Mouse (Mus musculus): ENCODE data around the gene Pla2g2d.
"Not testable (repeated sequence)": the region's sequence is repeated elsewhere in the genome, so short reads cannot be mapped to it uniquely, and the experiment has no call there.

Pla2g2d gene

GRCm38 (mm10) chr4:138780300-138780699 is 4.8 kb downstream of the Pla2g2d start:
- no peak for DNase-seq (ENCODE audit: low read depth, low spot score)

- no peak for DNase-seq (ENCODE audit: low read depth, low spot score)
Measured at GRCm38 (mm10) chr4:138782098-138782497, 6.6 kb downstream of the Pla2g2d start.

- no peak for DNase-seq (ENCODE audit: low read depth, low spot score)
Measured at GRCm38 (mm10) chr4:138785721-138786120, 10.2 kb downstream of the Pla2g2d start.

GRCm38 (mm10) chr4:138786141-138786540 is 10.6 kb downstream of the Pla2g2d start:
- no peak for DNase-seq (ENCODE audit: low read depth, low spot score)

GRCm38 (mm10) chr4:138788381-138788780 is 12.8 kb downstream of the Pla2g2d start:
- DNase-seq (ENCODE audit: low read depth, low spot score), result no peak

- DNase-seq (ENCODE audit: low read depth, low spot score), result no peak
Measured at GRCm38 (mm10) chr4:138791452-138791851, 15.9 kb downstream of the Pla2g2d start.

GRCm38 (mm10) chr4:138792599-138792998 is 17.1 kb downstream of the Pla2g2d start:
- no peak for DNase-seq (ENCODE audit: low read depth, low spot score)

GRCm38 (mm10) chr4:138793276-138793675 is 17.7 kb downstream of the Pla2g2d start:
- DNase-seq (ENCODE audit: low read depth, low spot score), result no peak

- peak; percentile 75 for DNase-seq (ENCODE audit: low read depth, low spot score)
Measured at GRCm38 (mm10) chr4:138794344-138794743, 18.8 kb downstream of the Pla2g2d start.

GRCm38 (mm10) chr4:138796513-138797216 is 21.1 kb downstream of the Pla2g2d start:
- no peak for DNase-seq (ENCODE audit: low read depth, low spot score)

- DNase-seq (ENCODE audit: low read depth, low spot score), result no peak
Measured at GRCm38 (mm10) chr4:138797217-138797570, 21.7 kb downstream of the Pla2g2d start.

- DNase-seq (ENCODE audit: low read depth, low spot score), result no peak
Measured at GRCm38 (mm10) chr4:138800134-138800744, 24.7 kb downstream of the Pla2g2d start.

- no peak for DNase-seq (ENCODE audit: low read depth, low spot score)
Measured at GRCm38 (mm10) chr4:138801631-138802030, 26.1 kb downstream of the Pla2g2d start.

- DNase-seq (ENCODE audit: low read depth, low spot score), result no peak
Measured at GRCm38 (mm10) chr4:138802917-138803316, 27.4 kb downstream of the Pla2g2d start.

- DNase-seq (ENCODE audit: low read depth, low spot score), result no peak
Measured at GRCm38 (mm10) chr4:138805248-138805647, 29.7 kb downstream of the Pla2g2d start.

GRCm38 (mm10) chr4:138806160-138806559 is 30.6 kb downstream of the Pla2g2d start:
- no peak for DNase-seq (ENCODE audit: low read depth, low spot score)

GRCm38 (mm10) chr4:138806920-138807541 is 31.5 kb downstream of the Pla2g2d start:
- DNase-seq (ENCODE audit: low read depth, low spot score), result no peak

- no peak for DNase-seq (ENCODE audit: low read depth, low spot score)
Measured at GRCm38 (mm10) chr4:138816166-138816565, 40.6 kb downstream of the Pla2g2d start.

GRCm38 (mm10) chr4:138817736-138818135 is 42.2 kb downstream of the Pla2g2d start:
- no peak for DNase-seq (ENCODE audit: low read depth, low spot score)

GRCm38 (mm10) chr4:138819101-138819500 is 43.6 kb downstream of the Pla2g2d start:
- no peak for DNase-seq (ENCODE audit: low read depth, low spot score)

- DNase-seq (ENCODE audit: low read depth, low spot score), result no peak
Measured at GRCm38 (mm10) chr4:138821036-138821435, 45.5 kb downstream of the Pla2g2d start.

GRCm38 (mm10) chr4:138824161-138824560 is 48.6 kb downstream of the Pla2g2d start:
- DNase-seq (ENCODE audit: low read depth, low spot score), result not testable (repeated sequence)

- DNase-seq (ENCODE audit: low read depth, low spot score), result no peak
Measured at GRCm38 (mm10) chr4:138824660-138825059, 49.1 kb downstream of the Pla2g2d start.
